Mouse (Mus musculus): ENCODE data around the gene Zbtb34. TPM values are rescaled to one million over a fixed set of nuclear protein-coding genes. Genes with fewer than 3 reads are reported as not detected.
A peak's percentile ranks its signal among the peaks of the same experiment; 100 is the strongest.

The Zbtb34 gene
- 7.1 and 10.6 TPM in 2 replicates for total RNA-seq (2015; ENCODE audit: low replicate concordance)
- 2.2 and 2.6 TPM in 2 replicates for total RNA-seq (2017; ENCODE audit: low replicate concordance)

DNA sequence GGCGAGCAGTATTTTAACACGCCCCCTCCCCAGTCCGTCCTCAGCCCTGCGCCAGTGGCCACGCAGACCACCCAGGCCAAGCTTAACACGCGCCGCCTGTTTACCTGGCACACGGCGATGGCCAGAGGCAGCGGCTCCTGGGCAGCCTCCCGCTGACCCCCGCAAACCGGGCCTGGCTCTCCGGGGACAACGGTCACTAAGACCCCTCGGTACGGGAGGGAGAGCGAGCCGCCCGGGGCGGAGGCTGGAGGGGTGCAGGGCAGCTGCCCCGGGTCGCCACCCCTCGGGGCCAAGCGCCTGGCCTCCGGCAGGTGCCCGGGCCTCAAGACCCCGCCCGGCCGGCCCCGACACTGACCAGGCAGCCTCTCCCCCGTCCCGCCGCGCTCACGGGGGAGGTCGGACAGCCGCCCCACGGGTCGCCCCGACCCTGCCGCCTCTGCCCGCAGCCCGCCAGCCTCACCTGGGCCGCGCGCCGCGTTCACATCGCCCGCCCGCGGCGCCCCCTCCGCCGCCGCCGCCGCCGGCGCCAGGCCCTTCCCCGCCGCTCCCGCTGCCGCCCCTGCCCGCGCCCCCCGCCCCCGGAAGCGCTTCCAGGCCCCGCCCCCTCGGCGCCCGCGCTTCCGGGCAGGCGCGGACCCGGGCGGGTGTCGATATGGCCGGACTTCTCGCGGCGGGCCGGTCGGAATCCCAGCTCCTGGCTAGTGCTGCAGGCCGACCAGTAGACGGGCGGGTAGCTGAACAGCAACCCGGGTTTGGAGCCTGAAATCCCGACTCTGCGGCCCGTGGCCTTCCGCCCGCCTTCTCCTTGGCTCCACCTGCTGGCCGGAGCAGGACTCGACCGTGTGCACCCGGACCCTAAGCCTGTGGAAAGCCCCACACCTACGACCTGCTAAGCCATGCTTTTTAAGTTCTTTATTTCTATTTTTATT, at the start of gene Zbtb34:
Gene Zbtb34, minus strand, starts transcription at position 554 of the 929 bp plus-strand sequence.
- ATAC-seq (replicated peaks; ENCODE audit: low FRiP score, poor library complexity, severe bottlenecking), result peak; percentile 86

DNA sequence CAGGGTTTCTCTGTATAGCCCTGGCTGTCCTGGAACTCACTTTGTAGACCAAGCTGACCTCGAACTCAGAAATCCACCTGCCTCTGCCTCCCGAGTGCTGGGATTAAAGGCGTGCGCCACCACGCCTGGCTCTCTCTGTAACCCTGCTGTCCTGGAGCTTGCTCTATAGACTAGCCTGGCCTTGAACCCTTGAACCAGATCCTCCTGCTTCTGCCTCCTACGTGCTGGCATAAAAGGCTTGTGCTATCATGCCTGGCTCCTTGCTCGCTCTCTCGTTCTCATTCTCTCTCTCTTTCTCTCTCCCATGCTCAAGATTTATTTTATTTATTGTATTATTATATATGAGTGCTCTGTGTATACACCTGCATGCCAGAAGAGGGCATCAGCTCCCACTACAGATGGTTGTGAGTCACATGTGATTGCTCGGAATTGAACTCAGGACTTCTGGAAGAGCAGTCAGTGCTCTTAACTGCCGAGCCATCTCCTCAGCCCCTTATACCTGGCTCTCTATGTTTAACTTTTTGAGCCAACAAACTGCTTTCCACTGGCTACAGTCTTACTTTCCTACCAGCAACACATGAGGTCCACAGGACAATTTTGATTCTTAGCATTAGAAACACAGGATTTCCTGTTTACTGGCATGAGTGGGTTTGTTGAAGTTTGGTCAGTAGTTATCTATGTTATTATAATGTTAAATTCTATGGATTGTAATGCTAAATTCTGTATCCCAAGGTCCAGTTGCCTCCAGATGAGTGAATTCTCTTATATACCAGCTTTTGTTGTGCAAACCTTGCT, 47.0 kb upstream of the Zbtb34 start:
- ATAC-seq (replicated peaks; ENCODE audit: low FRiP score, poor library complexity, severe bottlenecking), result no peak

DNA sequence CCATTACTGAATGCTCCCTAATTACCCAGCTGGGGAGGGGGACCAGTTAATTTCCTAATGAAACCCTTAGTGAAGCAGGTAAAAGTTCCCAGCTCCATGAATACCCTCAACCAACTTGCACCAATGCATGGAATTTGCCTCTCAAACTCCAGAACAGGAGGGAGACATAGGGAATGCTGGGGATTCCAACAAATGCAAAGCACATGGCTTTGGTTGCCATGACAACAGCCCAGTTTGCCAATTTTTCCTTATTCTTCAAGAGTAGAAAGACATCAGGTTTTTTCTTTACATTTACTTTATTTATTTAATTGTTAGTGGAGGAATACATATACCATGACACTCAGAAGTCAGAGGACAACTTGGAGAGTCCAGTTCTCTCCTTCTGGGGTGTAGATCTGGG, 44.8 kb upstream of the Zbtb34 start:
- ATAC-seq (replicated peaks; ENCODE audit: low FRiP score, poor library complexity, severe bottlenecking), result no peak

DNA sequence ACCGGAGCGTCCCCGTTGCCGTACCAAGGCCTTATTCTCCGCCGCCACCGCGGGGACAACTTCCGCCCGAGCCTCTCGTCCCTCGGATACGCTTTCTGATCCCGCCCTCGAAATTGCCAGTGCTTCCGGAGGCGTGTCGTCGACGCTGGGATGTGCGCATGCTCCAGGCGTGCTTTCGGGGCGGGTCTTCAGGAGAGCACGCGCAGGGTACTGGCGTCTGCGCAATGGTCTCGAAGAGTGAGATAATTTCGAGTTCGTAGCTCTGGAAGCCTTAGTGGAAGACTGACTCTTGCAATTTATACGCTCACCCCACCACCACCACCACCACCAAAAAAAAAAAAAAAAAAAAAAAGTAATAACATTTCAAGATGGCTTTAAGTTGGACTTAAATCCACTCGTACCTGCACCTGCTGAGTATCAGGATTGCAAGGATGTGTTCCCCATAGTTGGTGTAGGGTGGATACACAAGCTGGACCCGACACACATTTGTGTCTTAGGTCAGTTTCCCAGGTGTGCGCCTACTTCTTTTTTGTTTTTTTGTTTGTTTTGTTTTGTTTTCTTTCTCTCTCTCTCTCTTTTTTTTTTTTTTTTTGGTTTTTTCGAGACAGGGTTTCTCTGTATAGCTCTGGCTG, 37.5 kb upstream of the Zbtb34 start, which contains the start of gene Zbtb43:
Gene Zbtb43, minus strand, starts transcription at position 94 of the 632 bp plus-strand sequence.
- ATAC-seq (replicated peaks; ENCODE audit: low FRiP score, poor library complexity, severe bottlenecking), result peak; percentile 99

DNA sequence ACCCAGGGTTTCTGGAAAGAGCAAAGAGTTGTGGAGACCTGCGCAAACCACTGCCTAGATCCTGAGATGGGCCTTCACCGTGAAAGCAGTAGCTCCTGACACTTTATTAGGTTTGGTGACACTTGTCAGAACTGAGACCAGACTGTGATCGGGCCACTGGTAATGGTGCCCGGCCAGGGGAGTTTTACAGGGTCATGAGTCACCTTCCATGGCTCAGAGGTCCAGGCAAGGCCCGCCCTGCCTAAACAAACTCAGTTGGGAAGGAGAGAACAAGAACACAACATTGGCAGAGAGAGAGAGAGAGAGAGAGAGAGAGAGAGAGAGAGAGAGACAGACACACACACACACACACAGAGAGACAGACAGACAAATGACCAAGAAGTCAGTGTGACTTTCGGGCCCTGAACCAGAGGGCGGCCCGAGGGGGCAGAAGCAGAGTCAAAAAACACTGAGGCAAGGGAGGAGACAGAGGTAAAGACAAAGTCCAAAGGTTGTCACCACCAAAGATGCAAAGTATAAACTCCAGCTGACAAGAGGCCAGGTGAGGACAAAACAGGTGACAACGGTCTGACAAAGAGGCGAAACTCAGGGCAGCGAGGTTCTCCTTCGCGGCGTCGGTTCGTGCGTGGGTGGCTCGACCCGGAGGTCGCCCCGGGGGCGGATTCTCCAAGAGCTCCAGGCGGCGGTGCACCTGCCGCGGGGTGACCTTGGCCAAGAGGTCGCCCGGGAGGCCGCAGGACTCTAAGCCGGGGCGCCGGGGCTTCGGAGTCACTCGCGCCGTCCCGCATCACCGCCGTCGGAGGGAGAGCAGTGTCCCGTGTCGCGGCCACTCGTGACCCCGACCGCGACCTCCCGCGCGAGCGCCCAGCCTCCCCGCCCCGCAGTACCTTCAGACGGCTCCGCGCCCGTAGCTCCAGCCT, 36.7 kb upstream of the Zbtb34 start:
- peak; percentile 57; the same call in 1 of the 2 replicates for ATAC-seq (replicated peaks; ENCODE audit: low FRiP score, poor library complexity, severe bottlenecking)

DNA sequence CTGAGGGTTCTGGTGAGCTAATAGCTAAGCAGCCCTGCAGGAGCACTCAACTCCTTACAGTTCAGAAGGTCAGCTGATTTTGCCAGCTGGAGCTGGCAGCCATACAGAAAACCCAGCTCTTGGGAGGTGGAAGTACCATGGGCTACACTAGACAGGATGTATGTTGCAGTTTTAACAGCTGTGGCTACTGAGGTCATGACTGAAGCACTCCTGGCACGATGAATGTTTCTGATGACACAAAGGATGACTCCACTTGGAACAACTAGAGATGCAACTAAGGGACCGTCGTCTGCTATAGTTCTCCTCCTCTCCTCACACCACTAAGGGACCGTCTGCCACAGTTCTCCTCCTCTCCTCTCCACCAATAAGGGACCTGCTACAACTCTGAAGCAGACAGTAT, 34.8 kb upstream of the Zbtb34 start:
- no peak for ATAC-seq (replicated peaks; ENCODE audit: low FRiP score, poor library complexity, severe bottlenecking)

DNA sequence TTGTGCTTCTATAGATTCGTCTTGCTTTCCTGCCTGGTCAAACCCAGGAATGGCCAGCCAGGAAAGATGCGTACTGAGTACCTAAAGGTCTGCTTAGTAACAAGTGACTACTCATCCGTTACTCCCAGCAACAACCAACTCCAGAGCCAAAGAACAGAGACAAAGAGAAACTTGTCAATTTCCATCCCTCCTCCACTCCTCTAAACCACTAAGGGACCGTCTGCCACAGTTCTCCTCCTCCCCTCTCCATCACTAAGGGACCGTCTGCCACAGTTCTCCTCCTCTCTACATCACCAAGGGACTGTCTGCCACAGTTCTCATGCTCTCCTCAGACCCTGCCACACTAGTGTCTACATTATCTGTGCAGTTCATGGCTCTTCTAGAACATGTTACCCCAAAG, 34.1 kb upstream of the Zbtb34 start:
- ATAC-seq (replicated peaks; ENCODE audit: low FRiP score, poor library complexity, severe bottlenecking), result no peak

DNA sequence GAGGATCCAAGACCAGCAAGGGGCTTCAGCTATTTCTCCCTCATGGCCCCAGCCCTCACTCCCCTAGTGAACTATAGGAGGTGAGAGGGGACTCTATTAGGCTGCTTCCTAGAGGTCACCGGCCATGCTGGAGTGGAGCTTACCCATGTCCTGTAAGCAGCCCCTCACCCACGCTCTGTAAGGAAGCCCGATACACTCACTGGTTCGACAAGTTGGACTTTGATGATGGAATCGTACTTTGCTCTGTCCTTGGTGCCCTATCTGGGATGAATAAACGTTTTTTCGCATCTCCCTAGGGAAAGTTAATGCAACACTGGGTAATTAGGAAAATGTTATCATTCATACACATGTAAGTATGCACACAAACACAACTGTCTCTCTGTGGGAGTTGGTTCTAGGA, 30.9 kb upstream of the Zbtb34 start:
- no peak for ATAC-seq (replicated peaks; ENCODE audit: low FRiP score, poor library complexity, severe bottlenecking)

DNA sequence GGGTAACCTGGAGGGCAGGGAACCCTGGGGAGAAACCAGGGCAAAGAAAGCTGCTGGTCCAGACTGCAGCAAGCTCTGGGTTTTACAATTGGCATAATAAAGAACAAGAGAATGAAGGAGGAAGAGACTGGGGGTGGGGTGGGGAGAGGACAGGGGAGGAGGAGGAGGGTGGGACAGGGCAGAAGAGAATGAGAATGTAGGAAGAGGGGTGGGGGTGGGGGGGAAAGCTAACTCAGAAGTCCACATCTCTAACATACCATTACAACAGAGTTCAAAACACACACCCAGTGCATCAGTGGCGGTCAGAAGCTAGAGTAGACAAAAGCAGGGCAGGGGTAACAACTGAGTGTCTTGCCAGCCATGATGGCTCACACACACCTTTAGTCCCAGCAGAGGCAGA, 29.9 kb upstream of the Zbtb34 start:
- no peak for ATAC-seq (replicated peaks; ENCODE audit: low FRiP score, poor library complexity, severe bottlenecking)

DNA sequence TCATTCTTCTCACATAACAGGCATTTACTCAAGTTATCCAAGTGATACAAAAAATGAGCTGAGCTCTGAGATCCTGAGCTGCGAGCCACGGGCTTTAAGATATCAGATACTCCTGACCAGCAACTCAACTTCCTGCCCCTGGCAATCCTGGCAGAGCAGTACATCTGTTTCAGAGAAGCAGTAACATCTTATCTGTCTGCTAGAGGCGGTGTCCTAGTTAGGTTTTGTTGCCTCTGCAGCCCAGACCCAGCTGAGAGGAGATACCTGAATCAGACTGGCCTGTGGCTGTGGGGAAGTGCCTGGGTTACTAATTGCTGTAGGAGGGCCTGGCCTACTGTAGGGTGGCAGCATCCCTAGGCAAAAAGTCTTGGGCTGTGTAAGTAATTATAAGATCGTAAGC, 28.5 kb upstream of the Zbtb34 start:
- no peak for ATAC-seq (replicated peaks; ENCODE audit: low FRiP score, poor library complexity, severe bottlenecking)

DNA sequence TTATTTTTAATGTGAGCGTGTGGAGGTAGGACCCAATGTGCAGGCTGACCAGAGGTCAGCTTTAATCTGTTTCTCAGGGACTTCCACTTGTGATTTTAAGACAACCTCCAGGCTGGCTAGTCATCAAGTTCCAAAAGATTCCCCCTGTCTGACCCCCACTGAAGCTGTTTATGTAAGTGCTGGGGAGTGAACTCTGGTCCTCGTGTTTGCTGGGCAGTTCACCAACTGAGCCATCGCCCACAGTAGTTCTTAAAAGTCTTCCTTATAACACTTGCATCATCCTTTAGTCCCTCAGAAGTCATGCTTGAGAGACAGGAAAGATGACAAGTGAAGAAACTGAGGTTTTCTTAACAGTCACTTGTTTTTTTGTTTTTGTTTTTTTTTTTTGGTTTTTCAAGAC, 25.6 kb upstream of the Zbtb34 start:
- no peak for ATAC-seq (replicated peaks; ENCODE audit: low FRiP score, poor library complexity, severe bottlenecking)

DNA sequence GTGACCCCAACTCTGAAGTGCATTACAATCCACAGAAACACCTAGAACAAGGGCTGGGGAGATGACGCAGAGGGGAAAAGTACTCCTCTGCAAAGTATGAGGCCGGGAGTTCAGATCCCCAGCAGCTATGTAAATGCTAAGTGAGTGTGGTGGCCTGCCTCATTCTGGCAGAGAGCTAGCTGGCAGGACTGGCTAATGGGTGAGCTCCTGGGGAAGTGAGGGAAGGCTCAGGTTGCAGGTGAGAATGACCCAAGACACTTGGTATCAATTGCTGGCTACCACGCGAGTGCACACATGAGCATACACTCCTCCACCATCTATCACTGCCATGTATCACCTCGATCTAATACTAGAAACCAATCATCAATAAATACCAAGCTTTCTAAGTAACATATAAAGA, 25.1 kb upstream of the Zbtb34 start:
- no peak for ATAC-seq (replicated peaks; ENCODE audit: low FRiP score, poor library complexity, severe bottlenecking)

DNA sequence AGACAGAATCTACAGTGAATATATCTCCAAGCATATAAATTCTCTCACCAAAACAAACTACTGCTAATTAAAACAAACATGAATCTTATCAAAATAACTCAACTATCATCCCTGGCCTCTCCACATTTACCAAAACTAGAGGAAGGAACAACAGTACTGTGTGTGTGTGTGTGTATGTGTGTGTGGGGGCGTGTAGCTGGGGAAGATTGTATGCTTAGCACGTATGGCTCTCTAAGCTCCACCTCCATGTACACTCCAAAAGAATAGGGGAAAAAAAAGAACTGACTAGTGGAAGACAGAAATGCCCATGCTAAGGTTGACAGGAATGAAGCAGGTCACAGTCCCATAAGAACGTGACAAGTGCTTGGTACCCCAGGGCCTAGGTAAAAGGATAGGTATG, 24.2 kb upstream of the Zbtb34 start:
- ATAC-seq (replicated peaks; ENCODE audit: low FRiP score, poor library complexity, severe bottlenecking), result no peak

DNA sequence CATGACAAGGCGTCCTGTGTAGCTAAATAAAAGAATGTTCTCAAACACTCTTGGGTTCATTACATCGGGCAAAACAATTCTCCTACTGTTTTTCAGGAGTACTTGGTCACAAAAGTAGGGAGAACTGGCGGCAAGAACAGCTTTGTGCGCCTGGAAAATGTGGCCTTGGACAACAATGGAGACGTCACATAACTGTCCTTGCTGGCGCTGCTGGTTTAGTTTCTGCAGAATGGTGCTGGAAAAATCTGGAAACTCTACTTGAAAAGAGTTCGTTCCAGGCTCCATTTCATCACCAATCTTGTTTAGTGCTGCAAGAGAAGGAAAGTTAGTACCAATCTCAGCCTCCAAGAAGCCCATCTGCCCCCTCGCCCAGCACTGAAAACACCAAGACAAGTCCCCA, 23.7 kb upstream of the Zbtb34 start:
- ATAC-seq (replicated peaks; ENCODE audit: low FRiP score, poor library complexity, severe bottlenecking), result no peak

DNA sequence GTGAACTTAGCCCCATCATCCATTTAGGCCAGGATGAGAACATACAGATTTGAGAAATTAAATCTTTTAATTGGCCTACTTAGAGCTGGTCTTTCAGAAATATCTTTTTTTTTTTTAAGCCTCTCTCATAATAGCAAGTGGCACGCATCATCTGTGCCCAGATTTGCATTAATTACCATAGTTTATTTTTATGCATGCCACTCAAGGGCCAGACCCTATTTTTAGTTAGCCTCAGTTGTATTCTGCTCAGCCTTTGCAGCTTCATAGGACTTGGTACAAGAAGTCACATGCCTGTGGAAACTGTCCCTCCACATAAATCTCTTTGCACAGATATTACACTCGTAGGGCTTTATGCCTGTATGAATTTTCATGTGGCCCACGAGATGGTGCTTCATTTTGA, 22.4 kb upstream of the Zbtb34 start:
- no peak for ATAC-seq (replicated peaks; ENCODE audit: low FRiP score, poor library complexity, severe bottlenecking)

DNA sequence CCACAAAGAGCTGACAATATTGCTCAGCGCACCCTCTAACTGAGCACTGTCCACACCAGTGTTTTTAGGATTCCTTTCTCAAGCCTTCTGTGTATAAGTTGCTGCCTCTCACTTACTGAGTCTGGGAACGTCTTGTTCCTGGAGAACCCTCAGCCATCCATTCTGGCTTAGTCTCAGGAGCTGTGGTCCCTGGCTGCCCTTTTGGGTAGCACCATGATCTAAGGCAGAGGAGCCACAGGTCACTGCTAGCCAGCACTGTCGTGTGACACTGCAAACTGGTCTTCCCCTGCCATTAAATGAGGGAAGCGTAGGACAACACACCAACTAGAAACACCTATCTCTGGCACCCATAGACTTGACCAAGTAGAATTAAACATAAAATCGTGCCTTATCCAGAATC, 21.6 kb upstream of the Zbtb34 start:
- no peak for ATAC-seq (replicated peaks; ENCODE audit: low FRiP score, poor library complexity, severe bottlenecking)

DNA sequence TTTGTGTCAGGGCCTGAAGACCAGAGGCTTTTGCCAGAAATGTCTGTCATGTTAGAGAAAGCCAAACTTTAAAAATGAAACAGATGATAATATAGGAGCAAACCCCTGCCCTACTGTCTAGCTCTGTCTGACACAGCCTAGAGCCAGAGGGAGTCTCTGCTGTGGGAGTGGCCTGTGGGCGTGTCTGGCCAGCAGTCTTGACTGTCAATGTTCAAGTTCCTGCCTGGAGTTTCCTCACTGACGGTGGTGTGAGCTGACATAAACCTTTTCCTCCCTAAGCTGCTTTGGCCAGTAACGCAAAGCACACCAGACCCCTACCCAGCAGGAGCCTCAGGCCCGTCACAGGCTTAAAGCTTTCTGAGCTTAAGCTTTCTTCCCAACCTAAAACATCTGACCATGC, 21.0 kb upstream of the Zbtb34 start:
- 0 out of 2 replicates have a peak, but pooled peaks have one; percentile 63 for ATAC-seq (replicated peaks; ENCODE audit: low FRiP score, poor library complexity, severe bottlenecking)

DNA sequence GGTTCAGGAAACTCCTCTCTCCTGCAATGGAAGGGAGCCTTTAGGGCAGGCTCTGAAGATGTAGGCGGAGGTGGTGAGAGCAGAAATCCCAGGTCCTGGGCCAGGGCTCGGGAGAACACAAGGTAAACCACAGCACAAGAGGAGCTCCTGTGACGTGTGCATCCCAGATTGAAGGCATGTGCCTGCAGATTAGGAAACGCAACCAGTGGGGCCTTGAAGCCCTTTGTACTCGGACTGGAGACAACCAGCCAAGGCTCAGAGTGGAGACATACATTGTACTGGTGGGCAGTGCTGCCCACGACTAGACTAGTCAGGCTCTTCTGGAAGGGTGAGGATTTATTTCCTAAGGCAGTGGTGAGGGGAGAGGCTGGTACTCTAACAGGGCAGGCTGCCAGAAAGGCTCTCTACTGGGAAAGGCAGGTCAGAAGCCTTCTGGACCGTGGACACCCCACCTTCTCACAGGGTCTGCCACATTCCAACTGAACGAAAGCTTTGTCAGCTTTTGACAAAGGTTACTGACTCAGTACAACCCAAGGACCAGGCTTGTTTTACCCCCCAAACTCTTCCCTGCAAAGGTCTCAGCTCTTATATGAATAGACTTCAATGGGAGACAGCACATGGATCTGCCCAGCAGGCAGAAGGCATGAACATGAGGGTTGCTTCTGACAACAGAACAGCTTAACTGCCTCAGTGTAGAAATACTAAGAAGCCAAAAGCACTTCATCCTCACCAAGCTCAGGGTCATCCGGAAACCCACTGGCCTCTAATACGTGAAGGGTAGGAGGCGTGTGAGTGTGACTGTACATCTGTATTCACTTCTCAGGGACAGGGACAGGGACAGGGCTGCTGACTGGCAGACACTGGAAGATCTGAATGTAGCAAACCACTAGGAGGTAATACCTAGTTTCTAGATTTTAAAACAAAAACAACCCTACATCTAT, 20.2 kb upstream of the Zbtb34 start:
- ATAC-seq (replicated peaks; ENCODE audit: low FRiP score, poor library complexity, severe bottlenecking), result no peak

Measured in erythroblast, adult 5-6 weeks (primary cell).